Mouse (Mus musculus): ENCODE measurements around the gene Atf7.

Atf7 gene

DNA sequence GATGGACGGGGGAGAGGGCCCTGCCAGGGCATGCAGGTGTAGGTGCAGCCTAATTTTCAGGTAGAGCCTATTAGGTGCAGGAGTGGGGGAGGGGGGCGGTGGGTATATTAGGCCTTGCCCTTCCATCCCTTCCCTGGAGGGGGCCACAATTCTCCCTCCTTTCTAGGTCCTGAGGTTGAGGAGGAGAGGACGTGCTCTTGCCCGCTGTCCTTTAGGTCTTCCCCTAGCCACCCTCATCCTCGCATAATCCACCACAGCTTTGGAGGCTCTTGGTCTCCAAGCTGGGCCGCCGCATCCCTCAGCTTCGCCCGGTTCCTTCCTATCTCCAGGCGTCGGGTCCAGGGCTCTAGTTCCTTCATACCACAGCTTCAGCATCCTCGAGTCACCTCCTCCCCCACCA, 109.0 kb downstream of the Atf7 start:
- peak; percentile 35 for DNase-seq (ENCODE audit: low read depth, low spot score)

DNA sequence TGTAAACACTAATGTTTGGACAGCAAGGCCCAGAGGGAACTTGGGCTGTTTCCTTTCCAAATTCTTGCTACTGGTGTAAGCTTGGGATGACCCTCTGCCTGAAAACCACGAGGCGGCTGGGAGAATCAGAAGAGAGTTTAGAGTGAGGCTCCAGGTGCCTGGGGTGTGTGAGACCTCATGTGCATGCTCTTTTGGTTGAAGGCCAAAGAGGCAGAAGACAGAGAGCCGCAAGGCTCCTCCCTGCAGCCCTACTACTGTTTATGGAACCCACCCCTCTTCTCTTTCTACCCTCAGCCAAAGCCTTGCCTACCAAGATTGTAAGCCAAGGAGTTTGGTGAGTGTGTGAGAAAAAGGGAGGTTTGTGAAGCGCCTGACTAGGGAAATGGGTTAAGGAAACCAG, 109.5 kb downstream of the Atf7 start:
- no peak for DNase-seq (ENCODE audit: low read depth, low spot score)

GRCm38 (mm10) chr15:102515261-102515660, 110.0 kb downstream of the Atf7 start:
- DNase-seq (ENCODE audit: low read depth, low spot score) = no peak

GRCm38 (mm10) chr15:102513004-102513403, 112.3 kb downstream of the Atf7 start:
- peak; percentile 41 for DNase-seq (ENCODE audit: low read depth, low spot score)

GRCm38 (mm10) chr15:102512471-102512870, 112.8 kb downstream of the Atf7 start:
- no peak for DNase-seq (ENCODE audit: low read depth, low spot score)

- DNase-seq (ENCODE audit: low read depth, low spot score) = no peak
These were observed 113.3 kb downstream of the Atf7 start for GRCm38 (mm10) chr15:102512010-102512409.

DNA sequence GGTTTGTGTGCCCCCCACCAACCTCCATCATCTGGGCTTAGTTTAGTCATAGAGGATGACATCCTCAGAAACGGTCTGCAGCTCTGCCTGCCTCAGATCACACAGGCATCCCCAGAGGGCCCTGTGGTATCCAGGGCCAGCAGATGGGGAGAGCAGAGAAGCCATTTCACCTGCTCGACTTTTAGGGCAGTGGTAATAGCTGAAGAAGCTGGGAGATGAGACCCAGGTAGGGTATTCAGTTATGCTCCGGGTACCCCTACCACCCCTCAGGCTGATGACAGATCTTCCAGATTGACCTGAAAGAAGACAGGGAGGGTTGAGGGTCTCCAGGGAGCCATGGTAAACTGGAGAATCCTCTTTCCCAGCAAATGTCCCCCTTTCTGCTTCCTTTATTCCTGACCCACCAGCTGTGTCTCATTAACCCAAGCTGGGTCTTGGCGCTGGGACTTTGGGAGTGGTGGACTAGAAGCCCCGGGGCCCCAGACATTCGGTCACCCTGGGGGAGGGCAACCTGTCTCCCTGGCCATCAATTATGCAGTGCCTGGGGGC, 113.9 kb downstream of the Atf7 start:
- no peak for DNase-seq (ENCODE audit: low read depth, low spot score)

GRCm38 (mm10) chr15:102510590-102511284, 114.5 kb downstream of the Atf7 start:
- DNase-seq (ENCODE audit: low read depth, low spot score) = peak; percentile 84

GRCm38 (mm10) chr15:102510110-102510509, 115.2 kb downstream of the Atf7 start:
- no peak for DNase-seq (ENCODE audit: low read depth, low spot score)

DNA sequence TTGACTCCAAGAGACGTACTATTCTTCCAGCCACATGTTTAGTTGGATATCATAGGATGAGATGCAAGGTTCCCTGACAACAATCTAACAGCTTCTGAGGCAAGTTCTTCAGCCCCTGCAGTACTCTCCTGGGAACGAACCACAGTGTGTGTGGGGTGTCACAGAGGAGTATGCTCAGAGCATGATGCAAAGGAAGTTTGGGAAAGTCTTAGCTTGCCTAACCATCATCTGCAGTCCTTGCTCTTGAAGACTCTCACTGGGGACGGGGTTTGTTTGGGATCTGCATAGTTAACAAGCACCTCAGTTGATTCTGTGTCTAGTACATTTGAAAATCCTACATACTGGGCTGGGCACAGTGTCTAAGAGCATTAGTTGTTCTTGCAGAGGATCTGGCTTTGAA, 116.9 kb downstream of the Atf7 start:
- DNase-seq (ENCODE audit: low read depth, low spot score) = no peak

- DNase-seq (ENCODE audit: low read depth, low spot score) = no peak
These were observed 117.7 kb downstream of the Atf7 start for GRCm38 (mm10) chr15:102507561-102507960.

GRCm38 (mm10) chr15:102506864-102507263, 118.4 kb downstream of the Atf7 start:
- no peak for DNase-seq (ENCODE audit: low read depth, low spot score)

GRCm38 (mm10) chr15:102506464-102506830, 118.8 kb downstream of the Atf7 start:
- DNase-seq (ENCODE audit: low read depth, low spot score) = no peak

DNA sequence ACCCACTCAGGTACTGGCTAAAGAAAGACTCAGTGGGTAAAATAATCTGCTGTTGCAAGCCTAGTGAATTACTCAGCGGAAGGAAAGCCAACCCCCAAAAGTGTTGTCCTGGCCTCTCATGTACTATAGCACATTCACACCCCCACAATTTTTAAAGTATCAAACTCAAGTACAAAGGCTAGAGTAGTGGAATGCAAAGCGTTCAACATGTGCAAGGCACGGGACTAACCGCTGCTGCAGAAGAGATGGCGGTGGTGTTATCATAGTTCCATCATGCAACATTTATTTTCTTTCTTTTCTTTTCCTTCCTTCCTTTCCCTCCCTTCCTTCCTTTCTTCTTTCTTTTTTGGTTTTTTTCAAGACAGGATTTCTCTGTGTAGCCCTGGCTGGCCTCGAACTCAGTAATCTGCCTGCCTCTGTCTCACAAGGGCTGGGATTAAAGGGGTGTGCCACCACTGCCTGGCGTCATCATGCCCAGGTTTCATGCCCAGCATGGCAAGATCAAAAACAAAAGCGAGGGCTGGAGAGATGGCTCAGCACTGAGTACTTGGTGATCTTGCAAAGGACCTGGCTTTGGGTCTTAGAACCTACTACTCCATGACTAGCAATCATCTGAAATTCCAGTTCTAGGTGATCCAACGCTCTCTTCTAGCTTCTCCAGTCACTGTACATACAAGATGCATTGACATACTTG, 119.3 kb downstream of the Atf7 start:
- no peak for DNase-seq (ENCODE audit: low read depth, low spot score)

GRCm38 (mm10) chr15:102505073-102505769, 120.0 kb downstream of the Atf7 start:
- no peak for DNase-seq (ENCODE audit: low read depth, low spot score)

DNA sequence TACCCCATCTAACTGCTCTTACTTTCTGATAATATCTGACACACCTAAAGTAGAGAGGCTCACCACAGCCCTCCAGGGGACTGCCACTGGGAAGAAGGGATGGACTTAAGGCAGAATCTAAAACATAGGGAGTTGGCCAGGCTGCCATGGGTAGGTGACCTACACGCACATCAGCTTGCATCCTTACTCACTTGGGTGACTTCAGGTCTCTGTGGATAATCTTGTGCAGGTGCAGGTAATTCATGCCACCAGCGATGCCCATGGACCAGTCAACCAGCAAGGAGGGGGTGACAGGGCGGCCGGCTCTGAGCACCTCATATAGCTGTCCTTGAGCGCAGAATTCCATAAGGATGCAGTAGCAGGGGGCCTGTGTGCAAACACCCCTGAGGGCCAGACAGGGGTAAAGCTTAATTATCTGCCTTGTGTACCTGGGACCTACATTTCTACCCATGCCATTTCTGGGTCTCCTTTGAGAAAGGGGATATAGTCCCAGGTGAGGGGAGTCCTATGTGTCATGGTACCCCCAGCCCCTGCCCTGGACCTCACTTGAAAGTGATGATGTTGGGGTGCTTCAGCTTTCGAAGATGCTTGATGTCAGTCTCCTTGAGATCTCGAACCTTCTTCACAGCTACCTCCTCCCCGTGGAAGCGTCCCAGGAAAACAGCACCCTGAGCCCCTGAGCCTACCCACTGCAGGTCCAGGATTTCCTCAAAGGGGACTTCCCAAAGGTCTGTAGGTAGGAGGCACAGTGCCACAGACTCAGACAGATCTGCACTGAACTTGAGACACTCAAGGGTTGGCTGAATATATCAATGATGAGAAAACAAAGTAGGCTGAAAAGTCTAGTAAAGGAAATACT, 121.1 kb downstream of the Atf7 start:
- no peak for DNase-seq (ENCODE audit: low read depth, low spot score)

DNA sequence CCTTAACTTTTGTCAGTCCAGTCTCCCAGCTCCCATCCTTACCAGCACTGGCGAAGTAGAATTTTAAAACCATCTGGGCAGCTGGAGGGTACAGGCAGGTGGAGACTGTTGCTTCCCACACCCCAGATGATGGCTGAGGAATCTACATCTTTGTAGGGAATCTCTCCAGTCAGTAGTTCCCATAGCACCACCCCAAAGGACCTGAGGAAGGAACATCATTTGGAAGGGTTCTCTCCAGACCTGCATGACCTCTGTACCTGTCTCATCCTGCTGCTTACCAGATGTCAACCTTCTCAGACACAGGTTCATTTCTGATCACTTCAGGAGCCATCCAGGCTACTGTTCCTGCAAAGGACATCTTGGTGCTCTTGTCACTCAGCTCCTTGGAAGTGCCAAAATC, 121.8 kb downstream of the Atf7 start, which contains the start of gene Gm10337:
Gene Gm10337 (plus strand): TSS at position 276 of the 400 bp plus-strand sequence.
- no peak for DNase-seq (ENCODE audit: low read depth, low spot score)

GRCm38 (mm10) chr15:102502254-102502840, 122.9 kb downstream of the Atf7 start:
- no peak for DNase-seq (ENCODE audit: low read depth, low spot score)

GRCm38 (mm10) chr15:102501084-102501814, 124.0 kb downstream of the Atf7 start:
- DNase-seq (ENCODE audit: low read depth, low spot score) = no peak

GRCm38 (mm10) chr15:102500479-102500878, 124.8 kb downstream of the Atf7 start:
- DNase-seq (ENCODE audit: low read depth, low spot score) = no peak

Data from A20 (cell line).